Mouse (Mus musculus): ENCODE results near the gene Lyzl4. TPM values are rescaled to one million over a fixed set of nuclear protein-coding genes. Genes with fewer than 3 reads are reported as not detected.

Lyzl4 gene
- polyA plus RNA-seq, 1 experiment from 2014 or later: not detected

- peak; percentile 44 for ATAC-seq
- peak overlapping the region; percentile 92 for H3K4me2 ChIP-seq (replicated peaks)
- no peak overlapping the region for H3K9ac ChIP-seq
- H3K4me3 ChIP-seq (replicated peaks): no peak overlapping the region
- H3K27ac ChIP-seq: peak overlapping the region; percentile 40; the same call in 1 of the 2 replicates
- H3K27me3 ChIP-seq (replicated peaks): peaks cover 40% of the 10 kb centered on the region
- H3K4me1 ChIP-seq (replicated peaks): peaks cover 35% of the 10 kb centered on the region
- H3K9me3 ChIP-seq: no peaks in the 10 kb centered on the region
- WGBS: 36% methylated on average over 3 of the region's 3 CpGs
- no peaks in the 10 kb centered on the region for H3K36me3 ChIP-seq
These were observed 3.0 kb upstream of the Lyzl4 start for GRCm38 (mm10) chr9:121644855-121645254.

- WGBS: under 1% methylated on average over 79 of the region's 79 CpGs
- peak; percentile 91 for ATAC-seq
- Histone ChIP-seq H3K36me3 (no peaks in the 10 kb centered on the region), H3K9me3 (no peaks in the 10 kb centered on the region), H3K4me2 (replicated peaks) (peak within 1 kb of the TSS; percentile 92), H3K9ac (peak within 1 kb of the TSS; percentile 59), H3K4me3 (replicated peaks) (peak within 1 kb of the TSS; percentile 53), H3K27me3 (replicated peaks) (peaks cover 40% of the 10 kb centered on the region), H3K27ac (no peak within 1 kb of the TSS), H3K4me1 (replicated peaks) (peaks cover 35% of the 10 kb centered on the region)
These were observed 695 bp upstream of the Lyzl4 start, which contains the start of gene Vipr1 for GRCm38 (mm10) chr9:121642401-121643181. Vipr1 (plus strand) TSS chr9:121642716.

GRCm38 (mm10) chr9:121641235-121641915 lies 521 bp downstream of the Lyzl4 start:
- no peak for ATAC-seq
- Histone ChIP-seq H3K4me2 (replicated peaks) (peak overlapping the region; percentile 92), H3K36me3 (no peaks in the 10 kb centered on the region), H3K9me3 (no peaks in the 10 kb centered on the region), H3K4me1 (replicated peaks) (peaks cover 32% of the 10 kb centered on the region), H3K27me3 (replicated peaks) (peaks cover 40% of the 10 kb centered on the region), H3K4me3 (replicated peaks) (peak overlapping the region; percentile 53), H3K9ac (peak overlapping the region; percentile 59; the same call in 1 of the 2 replicates), H3K27ac (no peak overlapping the region)
- WGBS: 14% methylated on average over 27 of the region's 27 CpGs

- no peak overlapping the region for H3K4me2 ChIP-seq (replicated peaks)
- H3K4me1 ChIP-seq (replicated peaks): peaks cover 29% of the 10 kb centered on the region
- no peak for ATAC-seq
- H3K9ac ChIP-seq: no peak overlapping the region
- no peak overlapping the region for H3K4me3 ChIP-seq (replicated peaks)
- H3K36me3 ChIP-seq: no peaks in the 10 kb centered on the region
- no peak overlapping the region for H3K27ac ChIP-seq
- 60% methylated on average over 16 of the region's 16 CpGs for WGBS
- H3K9me3 ChIP-seq: no peaks in the 10 kb centered on the region
- H3K27me3 ChIP-seq (replicated peaks): peaks cover 40% of the 10 kb centered on the region
These were observed 2.1 kb downstream of the Lyzl4 start for GRCm38 (mm10) chr9:121639790-121640189.

- Histone ChIP-seq H3K27ac (no peak overlapping the region), H3K36me3 (no peaks in the 10 kb centered on the region), H3K4me2 (replicated peaks) (no peak overlapping the region), H3K4me1 (replicated peaks) (0 out of 2 replicates have a peak, but pooled peaks cover 4% of the 10 kb centered on the region), H3K4me3 (replicated peaks) (no peak overlapping the region), H3K9me3 (no peaks in the 10 kb centered on the region), H3K9ac (no peak overlapping the region), H3K27me3 (replicated peaks) (peaks cover 8% of the 10 kb centered on the region)
- WGBS: 58% methylated on average over 7 of the region's 7 CpGs
- ATAC-seq: no peak
These were observed 5.9 kb downstream of the Lyzl4 start for GRCm38 (mm10) chr9:121635835-121636576.

GRCm38 (mm10) chr9:121633306-121633705 lies 8.6 kb downstream of the Lyzl4 start:
- no peak for ATAC-seq
- Histone ChIP-seq H3K27me3 (replicated peaks) (no peaks in the 10 kb centered on the region), H3K27ac (no peak overlapping the region), H3K4me1 (replicated peaks) (0 out of 2 replicates have a peak, but pooled peaks cover 4% of the 10 kb centered on the region), H3K9me3 (no peaks in the 10 kb centered on the region), H3K36me3 (no peaks in the 10 kb centered on the region), H3K4me2 (replicated peaks) (no peak overlapping the region), H3K4me3 (replicated peaks) (no peak overlapping the region), H3K9ac (no peak overlapping the region)
- WGBS: 66% methylated on average over 6 of the region's 6 CpGs

GRCm38 (mm10) chr9:121632891-121633290 lies 9.0 kb downstream of the Lyzl4 start:
- Histone ChIP-seq H3K4me3 (replicated peaks) (no peak overlapping the region), H3K27me3 (replicated peaks) (no peaks in the 10 kb centered on the region), H3K9me3 (no peaks in the 10 kb centered on the region), H3K9ac (no peak overlapping the region), H3K36me3 (no peaks in the 10 kb centered on the region), H3K4me1 (replicated peaks) (0 out of 2 replicates have a peak, but pooled peaks cover 4% of the 10 kb centered on the region), H3K4me2 (replicated peaks) (no peak overlapping the region), H3K27ac (no peak overlapping the region)
- no peak for ATAC-seq
- 85% methylated on average over 10 of the region's 10 CpGs for WGBS

- no peaks in the 10 kb centered on the region for H3K36me3 ChIP-seq
- H3K4me3 ChIP-seq (replicated peaks): no peak overlapping the region
- no peaks in the 10 kb centered on the region for H3K9me3 ChIP-seq
- no peak overlapping the region for H3K9ac ChIP-seq
- no peak overlapping the region for H3K27ac ChIP-seq
- no peaks in the 10 kb centered on the region for H3K27me3 ChIP-seq (replicated peaks)
- no peak overlapping the region for H3K4me2 ChIP-seq (replicated peaks)
- 0 out of 2 replicates have a peak, but pooled peaks have one; percentile 31 for ATAC-seq
- 47% methylated on average over 4 of the region's 4 CpGs for WGBS
- 0 out of 2 replicates have a peak, but pooled peaks cover 4% of the 10 kb centered on the region for H3K4me1 ChIP-seq (replicated peaks)
These were observed 9.9 kb downstream of the Lyzl4 start for GRCm38 (mm10) chr9:121631946-121632345.

GRCm38 (mm10) chr9:121630627-121631026 lies 11.3 kb downstream of the Lyzl4 start:
- no peak overlapping the region for H3K4me3 ChIP-seq (replicated peaks)
- H3K9me3 ChIP-seq: no peaks in the 10 kb centered on the region
- ATAC-seq: no peak
- 79% methylated on average over 1 of the region's 1 CpGs for WGBS
- no peaks in the 10 kb centered on the region for H3K36me3 ChIP-seq
- H3K4me1 ChIP-seq (replicated peaks): 0 out of 2 replicates have a peak, but pooled peaks cover 4% of the 10 kb centered on the region
- no peak overlapping the region for H3K4me2 ChIP-seq (replicated peaks)
- no peak overlapping the region for H3K9ac ChIP-seq
- H3K27ac ChIP-seq: no peak overlapping the region
- H3K27me3 ChIP-seq (replicated peaks): no peaks in the 10 kb centered on the region

GRCm38 (mm10) chr9:121624920-121625319 lies 17.0 kb downstream of the Lyzl4 start:
- ATAC-seq: no peak
- Histone ChIP-seq H3K36me3 (no peaks in the 10 kb centered on the region), H3K4me1 (replicated peaks) (no peaks in the 10 kb centered on the region), H3K27me3 (replicated peaks) (no peaks in the 10 kb centered on the region), H3K4me2 (replicated peaks) (no peak overlapping the region), H3K9ac (no peak overlapping the region), H3K27ac (no peak overlapping the region), H3K9me3 (no peaks in the 10 kb centered on the region), H3K4me3 (replicated peaks) (no peak overlapping the region)
- 73% methylated on average over 2 of the region's 2 CpGs for WGBS

GRCm38 (mm10) chr9:121623235-121623634 lies 18.7 kb downstream of the Lyzl4 start:
- 92% methylated on average over 4 of the region's 4 CpGs for WGBS
- Histone ChIP-seq H3K27me3 (replicated peaks) (no peaks in the 10 kb centered on the region), H3K4me3 (replicated peaks) (no peak overlapping the region), H3K4me2 (replicated peaks) (no peak overlapping the region), H3K27ac (no peak overlapping the region), H3K9me3 (no peaks in the 10 kb centered on the region), H3K9ac (no peak overlapping the region), H3K4me1 (replicated peaks) (no peaks in the 10 kb centered on the region), H3K36me3 (no peaks in the 10 kb centered on the region)
- no peak for ATAC-seq

- H3K4me1 ChIP-seq (replicated peaks): no peaks in the 10 kb centered on the region
- no peak overlapping the region for H3K27ac ChIP-seq
- no peaks in the 10 kb centered on the region for H3K36me3 ChIP-seq
- H3K27me3 ChIP-seq (replicated peaks): no peaks in the 10 kb centered on the region
- no peaks in the 10 kb centered on the region for H3K9me3 ChIP-seq
- no peak overlapping the region for H3K4me2 ChIP-seq (replicated peaks)
- H3K4me3 ChIP-seq (replicated peaks): no peak overlapping the region
- ATAC-seq: no peak
- WGBS: 38% methylated on average over 7 of the region's 7 CpGs
- no peak overlapping the region for H3K9ac ChIP-seq
These were observed 22.5 kb downstream of the Lyzl4 start for GRCm38 (mm10) chr9:121619441-121619840.
